Mouse (Mus musculus) frontal cortex, adult 2 months (tissue): ENCODE measurements around the gene Ppp3r1. TPM values are rescaled to one million over a fixed set of nuclear protein-coding genes. Genes with fewer than 3 reads are reported as not detected.
"Not testable (repeated sequence)": the region's sequence is repeated elsewhere in the genome, so short reads cannot be mapped to it uniquely, and the experiment has no call there.

Source experiments
- DNase-seq, 2 experiments: peaks; one replicate each; pipeline ENCODE4 v3.0.0; 2022; ENCODE audit warnings: low spot score in 1 of 2; ENCODE audit errors: extremely low spot score in 1 of 2
- polyA plus RNA-seq: library from polyadenylated mRNA; depleted of rRNA; stranded (reverse); fragments of >200 nt; gene quantifications from 2 replicates; pipeline ENCODE4 v1.2.3, GENCODE M21; 2012; rRNA removed

Ppp3r1 gene
- polyA plus RNA-seq, 1 experiment, result 411 TPM

GRCm38 (mm10) chr11:17199840-17200501 is 40.9 kb downstream of the Ppp3r1 start:
- DNase-seq, result no peak

GRCm38 (mm10) chr11:17200936-17201335 is 41.9 kb downstream of the Ppp3r1 start:
- DNase-seq, result no peak

- no peak for DNase-seq
Measured at GRCm38 (mm10) chr11:17202481-17202880, 43.4 kb downstream of the Ppp3r1 start.

GRCm38 (mm10) chr11:17211258-17212140 is 52.4 kb downstream of the Ppp3r1 start, which contains the start of gene Pno1:
TSS of gene Pno1 (minus strand) at chr11:17211568.
- DNase-seq, result peak; percentile 95 to 98

GRCm38 (mm10) chr11:17212141-17212495 is 53.1 kb downstream of the Ppp3r1 start:
- peak in 1 of 2 experiments; percentile 35 for DNase-seq

- DNase-seq, result no peak
Measured at GRCm38 (mm10) chr11:17212903-17213509, 53.9 kb downstream of the Ppp3r1 start.

- DNase-seq, result peak in 1 of 2 experiments; percentile 24
Measured at GRCm38 (mm10) chr11:17215475-17215874, 56.4 kb downstream of the Ppp3r1 start.

GRCm38 (mm10) chr11:17221126-17221525 is 62.1 kb downstream of the Ppp3r1 start:
- DNase-seq, result no peak

- no peak for DNase-seq
Measured at GRCm38 (mm10) chr11:17232792-17233191, 73.7 kb downstream of the Ppp3r1 start.

- peak in 1 of 2 experiments; percentile 29 for DNase-seq
Measured at GRCm38 (mm10) chr11:17236449-17237037, 77.5 kb downstream of the Ppp3r1 start.

- DNase-seq, result not testable (repeated sequence)
Measured at GRCm38 (mm10) chr11:17238598-17238997, 79.5 kb downstream of the Ppp3r1 start.

- DNase-seq, result no peak
Measured at GRCm38 (mm10) chr11:17248715-17249114, 89.7 kb downstream of the Ppp3r1 start.

Other genes starting within 250 kb of the Ppp3r1 start
- gene Fbxo48, start 207.9 kb upstream of the Ppp3r1 start, polyA plus RNA-seq, result 0.67 and 0.70 TPM in 2 replicates
- gene Cnrip1, start 107.7 kb upstream of the Ppp3r1 start, polyA plus RNA-seq, result 125 and 128 TPM in 2 replicates
- 7.4 and 8.5 TPM in 2 replicates for gene Plek, start 106.9 kb upstream of the Ppp3r1 start, polyA plus RNA-seq
- 8.0 and 8.1 TPM in 2 replicates for gene Wdr92, start 22.8 kb downstream of the Ppp3r1 start, polyA plus RNA-seq
- gene Pno1, start 52.3 kb downstream of the Ppp3r1 start, polyA plus RNA-seq, result 17.0 and 17.8 TPM in 2 replicates
- gene C1d, start 98.3 kb downstream of the Ppp3r1 start, polyA plus RNA-seq, result 28.4 and 34.9 TPM in 2 replicates